Mouse (Mus musculus) ES-CJ7 (cell line): ENCODE measurements at regions not wholly inside any gene's neighbourhood (a gene's known extent, or its start where the extent isn't known, plus 50 kb on each side); places are given as distances from the start of the nearest gene placed in this dataset.
A peak's percentile ranks its signal among the peaks of the same experiment; 100 is the strongest.

Source experiments
- DNase-seq: peaks from one replicate; pipeline ENCODE4 v3.0.0; 2011; ENCODE audit warnings: low read depth, low spot score

DNA sequence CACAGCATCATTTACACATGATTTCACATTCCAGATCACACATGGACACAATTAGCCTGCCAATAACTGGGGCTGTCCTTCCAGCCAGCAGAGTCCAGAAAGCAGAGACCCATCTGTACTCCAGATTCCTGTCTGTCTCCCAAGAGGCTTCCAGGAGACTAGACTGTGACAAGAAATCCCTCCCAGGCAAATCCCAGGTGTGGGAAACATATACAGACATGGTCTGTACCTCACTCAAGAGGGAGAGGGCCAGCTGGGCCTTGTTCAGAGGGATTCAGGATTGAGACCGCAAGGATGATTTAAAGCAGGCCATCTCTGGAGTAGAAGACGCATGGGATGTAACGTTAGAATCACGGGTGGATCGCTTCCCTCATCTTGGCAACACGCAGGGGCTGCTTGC is 182.7 kb upstream of the Prr30 start:
- DNase-seq, result no peak

DNA sequence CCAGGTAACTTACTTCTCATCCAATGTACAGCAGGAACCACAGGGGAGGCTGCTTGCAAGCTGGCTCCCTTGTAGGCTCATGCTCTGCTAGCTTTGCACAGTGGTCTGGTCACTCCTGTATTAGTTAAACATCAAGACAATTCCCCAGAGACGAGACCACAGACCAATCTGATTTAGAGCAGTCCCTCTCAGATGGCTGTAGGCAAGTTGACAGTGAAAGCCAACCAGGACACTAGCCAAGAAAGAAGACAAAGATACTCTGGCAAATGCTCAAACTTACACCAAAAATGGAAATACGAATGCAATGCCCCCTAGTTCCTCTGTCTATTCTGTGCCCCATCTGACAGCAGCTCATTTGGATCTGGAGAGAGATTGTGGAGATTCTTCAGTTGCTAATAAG is 181.8 kb upstream of the Prr30 start:
- no peak for DNase-seq

DNA sequence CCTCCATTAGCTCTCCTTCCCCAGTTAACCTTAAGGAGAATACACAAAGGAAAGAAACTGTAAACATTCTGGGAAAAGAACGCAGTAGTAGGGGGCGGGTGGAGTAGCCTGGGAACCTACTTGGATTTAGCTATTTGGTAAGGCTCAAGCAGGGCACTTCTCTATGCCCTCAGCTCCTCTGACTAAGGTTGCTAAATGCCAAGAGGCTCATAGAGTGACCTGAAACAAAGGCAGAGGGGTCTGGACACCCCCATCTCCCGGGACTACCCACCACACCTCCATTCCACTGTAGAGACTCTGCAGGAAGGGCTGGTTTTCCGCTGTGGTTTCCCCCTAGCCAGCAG is 179.5 kb upstream of the Prr30 start:
- no peak for DNase-seq

DNA sequence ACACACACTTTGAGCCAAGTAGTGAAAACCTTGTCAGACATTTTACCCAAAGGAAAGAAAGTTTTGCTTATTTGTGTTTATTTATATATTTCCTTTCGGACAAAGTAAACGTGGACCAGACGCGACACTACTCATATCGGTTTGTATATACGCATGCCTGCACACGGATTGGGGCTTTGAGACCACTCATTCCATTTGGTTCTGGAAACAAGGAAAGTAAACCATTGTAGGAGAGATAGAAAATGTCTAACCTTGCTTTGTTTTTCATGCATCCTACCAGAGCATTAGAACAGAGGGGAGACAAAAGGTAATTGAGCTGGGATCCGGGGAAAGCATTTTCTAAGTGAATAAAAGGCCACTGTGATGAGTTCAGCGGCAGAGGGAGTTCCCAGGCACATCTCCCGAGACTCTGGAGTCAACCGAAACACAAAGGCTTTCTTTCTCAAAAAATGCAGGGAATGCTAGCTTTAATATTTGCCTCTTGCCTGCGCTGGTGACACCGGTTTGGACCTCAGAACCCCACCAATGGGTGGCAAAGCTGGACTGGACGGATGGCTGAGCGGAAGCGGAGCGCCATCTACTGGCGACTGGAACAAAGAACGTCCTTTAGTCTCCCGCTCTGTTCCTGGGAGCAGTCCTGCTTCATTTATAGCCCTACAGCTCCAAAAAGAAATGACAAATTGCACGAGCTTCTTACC is 179.0 kb upstream of the Prr30 start:
- peak; percentile 63 for DNase-seq

DNA sequence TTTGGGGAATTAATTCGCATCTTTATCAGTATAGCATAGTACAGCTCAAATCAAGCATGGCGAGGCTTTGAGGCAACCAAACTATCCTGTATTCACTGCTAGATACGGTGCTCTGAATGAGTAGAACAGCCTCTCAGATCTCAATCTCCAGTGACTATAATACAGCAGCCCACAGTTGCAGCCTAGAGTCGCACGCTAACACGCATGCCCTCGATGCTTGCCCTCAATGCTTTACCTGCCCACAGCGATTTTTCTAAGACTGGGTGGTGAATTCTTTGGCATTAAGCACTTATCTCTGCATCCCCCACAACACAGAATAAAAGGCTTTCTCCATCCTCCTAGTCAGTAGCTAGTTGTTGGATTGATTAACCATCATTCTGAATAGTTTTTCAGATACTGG is 178.4 kb upstream of the Prr30 start:
- DNase-seq, result no peak

DNA sequence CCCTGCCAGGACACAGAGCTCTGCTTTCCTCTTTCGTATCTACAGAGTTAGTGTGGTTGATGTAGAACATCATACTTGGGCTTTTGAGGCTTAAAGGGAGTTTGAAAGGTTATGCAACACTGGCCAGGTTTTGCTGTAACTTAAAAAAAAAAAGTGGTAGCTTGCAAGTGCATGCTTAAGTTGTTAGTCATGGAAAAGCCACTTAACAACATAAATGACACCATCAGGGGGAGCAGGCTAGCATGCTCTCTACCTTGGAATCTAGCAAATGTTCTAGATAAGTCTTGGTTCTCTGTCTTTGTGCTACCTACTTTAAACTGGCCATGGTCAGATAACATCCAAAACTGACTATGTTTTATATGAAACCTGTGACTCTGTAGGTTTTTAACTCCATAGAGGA is 176.6 kb upstream of the Prr30 start:
- DNase-seq, result no peak

DNA sequence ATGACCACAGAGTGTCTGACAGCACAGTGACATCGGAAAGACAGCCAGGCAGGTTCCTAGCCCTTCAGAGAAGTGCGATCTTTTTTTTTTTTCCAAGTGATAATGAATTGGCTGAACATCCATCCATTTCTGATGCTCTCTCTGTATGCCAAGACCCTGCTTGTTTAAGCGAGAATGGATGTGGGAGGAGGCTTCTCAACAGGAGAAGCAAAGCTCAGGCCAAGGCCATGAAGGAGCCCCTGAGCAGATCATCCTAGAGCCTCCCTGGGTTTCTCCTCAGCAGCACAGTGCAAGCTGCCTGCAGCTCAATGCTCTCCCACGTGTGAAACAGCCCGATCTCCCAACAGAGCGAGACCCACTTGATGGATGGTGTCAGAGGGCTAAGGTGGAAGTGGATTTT is 175.7 kb upstream of the Prr30 start:
- DNase-seq, result no peak

DNA sequence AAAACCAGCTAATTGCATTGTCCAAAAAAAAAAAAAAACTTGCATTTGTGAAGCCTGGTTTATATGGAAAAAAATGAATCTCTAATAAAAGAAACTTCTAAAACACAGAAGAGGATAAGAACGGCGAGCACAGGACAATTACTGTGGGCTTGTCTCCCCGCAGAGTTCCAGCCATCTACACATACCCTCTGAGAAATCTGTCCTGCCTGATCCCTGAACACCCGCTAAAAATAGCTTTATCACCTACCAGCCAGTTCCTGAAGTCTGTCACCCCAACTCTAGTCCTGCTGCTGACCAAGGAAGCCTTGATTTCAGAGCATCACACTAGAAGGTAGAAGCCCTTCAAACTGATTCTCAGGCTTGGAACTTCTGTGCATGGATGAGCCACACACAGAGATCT is 173.7 kb upstream of the Prr30 start:
- DNase-seq, result no peak

DNA sequence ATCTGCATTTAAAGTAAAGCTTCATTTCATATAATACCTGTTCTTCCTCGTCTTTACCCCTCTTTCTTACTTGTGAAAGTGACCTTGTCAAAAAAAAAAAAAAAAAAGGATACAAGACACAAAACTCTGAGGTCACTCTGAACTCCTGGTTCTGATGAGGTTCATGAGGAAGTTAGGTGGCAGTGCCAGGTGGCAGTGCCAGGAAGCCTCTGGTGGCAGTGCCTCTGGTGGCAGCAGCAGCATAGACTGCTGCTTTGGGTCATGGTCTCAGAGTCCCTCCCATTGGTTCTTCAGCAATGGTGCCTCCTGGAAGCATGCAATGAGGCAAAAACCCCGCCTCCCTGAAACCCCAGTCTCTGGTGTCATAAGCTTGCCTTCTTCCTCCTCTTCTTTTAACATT is 159.7 kb upstream of the Prr30 start:
- DNase-seq, result no peak

DNA sequence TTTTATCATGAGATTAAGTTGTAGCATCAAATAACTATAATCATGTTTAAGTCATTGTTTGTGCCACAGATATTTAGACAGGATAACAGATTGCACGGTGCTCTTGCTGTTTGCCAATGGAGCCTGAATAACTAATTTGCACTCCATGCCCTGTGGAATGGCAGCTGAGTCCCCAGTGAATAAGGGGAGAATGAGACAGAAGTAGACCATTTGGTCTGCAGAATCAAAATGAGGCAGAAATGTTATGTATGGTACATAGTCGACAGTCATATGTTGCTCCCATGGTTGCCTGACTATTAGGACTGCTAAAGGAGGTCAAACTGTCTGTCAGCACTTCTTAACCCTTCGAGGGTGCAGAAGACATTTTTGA is 152.9 kb upstream of the Prr30 start:
- DNase-seq, result no peak

DNA sequence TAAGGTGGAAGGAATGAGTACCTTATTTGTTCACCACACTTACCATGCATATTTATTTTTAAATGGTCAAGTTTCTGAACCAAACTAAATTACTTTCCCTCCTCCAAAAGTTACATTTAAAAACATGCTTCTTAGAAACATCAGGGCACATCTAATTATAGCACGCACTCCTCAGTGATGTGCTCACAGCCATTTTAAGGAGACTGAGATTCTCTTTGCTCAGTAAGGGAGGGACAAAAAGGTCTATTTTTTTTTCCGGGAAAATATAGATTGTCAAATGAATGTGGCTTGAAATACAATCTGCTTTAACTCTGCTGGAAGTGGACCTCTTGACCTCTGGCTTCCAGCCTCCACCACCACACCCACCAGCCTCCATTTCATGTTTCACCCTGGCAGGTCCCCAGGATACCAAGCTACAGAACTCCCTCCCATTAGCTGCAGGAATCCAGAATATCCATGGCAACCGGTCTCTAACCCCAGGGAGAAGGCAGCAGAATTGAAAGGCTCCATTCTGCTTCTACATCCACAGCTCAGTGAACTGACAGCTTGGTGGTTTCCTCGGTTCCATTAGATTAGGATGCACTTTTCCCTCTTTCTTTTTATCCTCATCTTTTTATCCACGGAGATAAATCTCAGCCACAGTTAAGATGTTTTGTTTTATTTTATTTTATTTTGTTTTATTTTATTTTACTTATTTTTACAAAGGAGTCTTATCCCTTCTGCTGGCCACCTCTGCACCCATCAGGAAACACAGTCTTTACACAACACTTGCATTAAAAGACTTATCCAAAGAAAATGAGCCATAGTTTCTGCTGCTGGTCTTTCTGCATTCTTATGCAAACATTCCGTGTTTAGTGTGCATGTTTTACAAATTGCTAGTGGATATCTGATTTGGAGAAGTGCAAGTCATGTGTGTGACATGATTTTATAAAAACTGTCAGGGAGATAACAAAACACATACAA is 152.2 kb upstream of the Prr30 start:
- no peak for DNase-seq

DNA sequence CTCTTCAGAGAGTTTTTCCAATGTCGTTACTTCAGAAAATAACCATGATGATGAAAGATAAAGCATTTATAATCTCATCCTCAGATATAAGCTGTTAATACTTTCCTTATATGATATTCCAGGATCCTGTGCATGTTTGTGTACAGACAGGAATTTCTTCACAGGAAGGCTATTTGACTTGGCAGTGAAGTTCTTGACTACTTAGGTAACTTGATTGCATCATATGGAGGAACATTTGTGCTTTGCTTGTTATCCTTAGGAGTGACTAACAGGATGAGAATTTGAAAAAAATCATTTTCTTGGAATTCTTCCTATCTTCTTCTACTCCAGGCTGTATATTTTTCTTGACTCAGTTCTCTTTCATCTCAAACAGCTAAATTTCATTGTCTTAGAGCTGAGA is 140.2 kb upstream of the Prr30 start:
- DNase-seq, result no peak

DNA sequence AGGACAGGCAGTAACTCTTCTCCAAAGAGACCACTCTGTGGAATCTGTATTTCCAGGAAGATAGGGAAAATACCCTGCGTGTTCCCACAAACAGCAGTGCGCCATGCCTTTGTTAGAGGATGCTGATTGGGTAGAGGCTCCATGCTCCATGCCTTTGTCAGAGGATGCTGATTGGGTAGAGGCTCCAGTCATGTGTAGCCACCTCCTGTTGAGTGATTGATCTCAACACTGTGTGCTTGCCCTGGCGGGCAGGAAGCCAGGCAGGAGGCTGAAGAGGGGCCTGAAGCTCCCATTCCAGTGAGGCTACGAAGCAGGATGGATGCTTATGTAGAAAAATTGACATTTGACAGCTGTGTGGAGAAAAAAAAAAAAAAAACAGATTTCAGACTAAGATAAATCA is 131.9 kb upstream of the Prr30 start:
- DNase-seq, result peak; percentile 28

DNA sequence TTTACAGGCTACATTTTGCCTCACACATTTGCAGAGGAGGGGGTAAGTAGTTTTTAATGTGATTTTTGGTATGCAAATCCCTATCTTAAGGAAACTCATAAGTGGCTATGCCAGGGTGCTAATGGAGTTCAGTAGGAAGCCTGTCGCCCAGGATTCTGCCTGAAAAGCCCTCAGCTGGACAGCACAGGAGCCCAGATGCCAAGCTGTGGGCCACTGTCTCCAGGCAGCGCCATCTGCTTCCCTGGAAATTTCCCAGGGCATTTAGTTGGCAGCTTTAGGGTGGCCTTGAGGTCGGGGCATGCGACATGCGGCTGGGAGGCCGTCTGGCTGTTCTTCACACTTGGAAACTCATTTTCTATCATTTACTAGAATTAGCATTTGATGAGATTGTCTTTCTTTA is 127.3 kb upstream of the Prr30 start:
- no peak for DNase-seq

DNA sequence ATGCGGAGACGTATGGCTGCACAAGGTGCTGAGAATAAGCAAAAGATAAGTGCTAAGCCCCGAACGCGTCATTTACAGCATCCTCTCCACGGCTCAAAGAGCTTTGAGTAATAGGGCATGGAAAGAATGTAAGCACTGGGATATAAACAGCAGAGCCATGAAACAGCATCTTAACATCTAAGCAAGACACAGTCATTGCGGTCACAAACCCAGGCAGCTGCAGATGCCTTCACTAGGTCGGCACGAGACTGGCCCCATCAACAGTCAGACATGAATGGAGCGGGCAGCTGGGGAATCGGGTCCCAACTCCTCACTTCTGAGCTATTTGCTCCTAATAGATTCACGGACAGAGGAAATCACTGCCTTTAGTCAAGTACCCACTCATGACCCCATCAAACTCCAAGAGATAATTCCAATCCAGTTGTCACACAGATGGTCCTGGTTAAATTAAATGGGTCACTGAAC is 126.4 kb upstream of the Prr30 start:
- no peak for DNase-seq

DNA sequence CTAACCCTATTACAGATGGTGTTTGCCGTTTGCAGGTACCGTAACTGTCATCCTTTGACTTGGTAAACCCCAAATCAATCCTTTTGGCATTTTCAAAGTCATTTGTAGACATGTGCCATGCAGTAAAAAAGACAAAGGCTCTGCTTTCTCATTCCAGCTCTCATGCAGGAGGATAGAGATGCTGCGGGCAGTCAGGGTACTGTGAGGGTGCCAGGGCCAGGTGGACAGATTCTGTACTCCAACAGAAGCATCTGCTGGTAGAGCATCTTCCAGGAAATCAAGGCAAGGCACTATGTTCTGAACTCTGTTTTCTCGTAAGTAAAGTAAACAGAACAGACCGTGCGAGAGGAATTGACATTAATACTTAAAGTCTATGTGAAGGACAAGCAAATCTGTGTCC is 123.2 kb upstream of the Prr30 start:
- DNase-seq, result no peak

DNA sequence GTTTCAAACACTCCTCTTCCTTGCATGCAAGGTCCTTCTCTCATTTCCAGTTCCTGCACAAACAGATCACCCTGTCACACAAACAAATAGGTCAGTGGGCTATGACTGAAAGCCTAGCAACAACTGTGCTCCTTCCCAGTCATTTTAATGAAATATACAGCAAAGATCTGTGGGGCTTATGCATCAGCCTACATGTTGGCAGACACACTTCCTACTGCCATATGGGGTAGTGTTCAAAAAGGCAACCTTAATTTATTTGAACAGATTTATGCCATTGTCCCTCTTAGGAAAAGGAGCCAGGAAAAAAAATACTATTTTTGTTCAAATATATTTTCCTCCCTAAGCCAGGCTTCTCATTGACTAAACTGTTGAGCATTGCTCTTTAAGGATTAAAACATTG is 107.8 kb upstream of the Prr30 start:
- DNase-seq, result no peak

DNA sequence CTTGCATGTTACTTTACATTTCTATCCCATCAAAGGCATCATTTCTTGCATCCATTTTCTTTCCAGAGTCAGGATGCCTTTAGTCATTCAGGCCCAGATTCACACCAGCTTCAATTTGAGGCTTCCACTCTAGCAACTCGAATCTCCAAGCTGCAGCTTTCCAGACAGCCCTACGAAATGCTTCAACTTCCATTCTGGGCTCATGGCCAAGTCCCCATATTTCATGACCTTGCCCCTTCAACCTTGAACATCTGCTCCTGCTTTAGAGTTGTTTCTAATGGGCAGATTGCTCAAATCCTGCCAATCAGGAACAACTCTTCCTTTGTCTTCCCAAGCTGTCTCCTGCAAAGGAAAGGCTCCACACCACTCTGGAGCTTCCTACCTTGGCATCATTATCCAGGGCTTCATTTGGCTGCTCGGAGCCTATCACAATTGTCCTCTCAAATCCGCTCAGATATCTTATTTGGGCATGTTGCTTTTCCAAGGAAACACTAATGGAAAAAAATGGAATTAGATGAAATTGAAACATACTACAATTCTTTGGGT is 104.4 kb upstream of the Prr30 start:
- DNase-seq, result no peak

DNA sequence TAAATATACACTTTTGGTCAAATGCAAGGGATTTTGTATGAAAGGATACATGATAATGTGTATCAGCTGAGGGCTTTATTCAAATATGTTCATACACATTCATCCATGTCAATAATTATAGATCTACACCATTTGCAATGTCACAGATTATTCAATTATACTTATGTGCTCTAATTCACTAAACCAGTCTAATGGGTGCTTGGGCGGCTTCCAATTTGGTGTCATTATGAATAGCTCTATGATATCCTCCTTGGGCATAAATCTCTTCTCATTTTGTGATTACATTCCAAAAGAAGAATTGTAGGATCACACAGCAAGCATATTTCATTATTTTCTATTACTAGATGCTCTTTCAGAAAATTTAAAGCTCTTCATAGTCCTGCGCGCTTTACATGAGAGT is 97.7 kb upstream of the Prr30 start:
- no peak for DNase-seq

DNA sequence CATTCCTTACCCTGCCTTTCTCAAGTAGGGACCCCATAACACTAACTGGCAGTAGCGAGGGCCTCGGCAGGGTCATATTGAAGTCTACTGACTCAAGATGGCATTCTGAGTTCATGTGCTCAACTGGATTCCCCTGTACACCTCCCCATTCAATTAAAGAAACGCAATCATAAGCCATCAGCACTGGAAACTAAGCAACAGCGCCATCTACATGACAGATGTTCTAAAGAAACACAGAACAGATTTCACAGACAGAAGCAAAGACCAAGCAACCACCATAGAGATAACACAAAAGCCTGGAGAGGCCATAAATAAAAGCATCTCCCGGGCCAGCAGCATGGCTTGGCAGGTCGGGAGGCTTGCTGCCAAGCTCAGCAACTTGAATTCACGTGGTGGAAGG is 94.6 kb upstream of the Prr30 start:
- DNase-seq, result peak; percentile 29

DNA sequence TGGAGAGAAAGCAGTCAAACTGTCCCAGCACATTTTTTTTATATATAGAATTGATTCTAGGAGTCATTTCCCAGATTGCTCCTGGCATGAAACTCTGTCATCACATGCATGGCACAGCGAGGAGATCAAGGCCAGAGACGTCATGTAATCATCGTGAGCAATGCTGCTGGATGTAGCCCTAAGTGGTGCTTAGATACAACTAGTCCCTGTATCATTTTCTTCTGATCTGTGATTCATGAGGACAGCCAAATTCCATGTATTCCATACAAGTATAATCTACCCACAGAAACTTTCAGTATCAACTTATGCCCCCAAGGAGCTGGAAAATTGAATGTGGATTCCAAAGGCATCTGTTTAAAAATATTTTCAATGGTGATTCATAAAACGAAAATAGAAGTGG is 87.6 kb upstream of the Prr30 start:
- no peak for DNase-seq

DNA sequence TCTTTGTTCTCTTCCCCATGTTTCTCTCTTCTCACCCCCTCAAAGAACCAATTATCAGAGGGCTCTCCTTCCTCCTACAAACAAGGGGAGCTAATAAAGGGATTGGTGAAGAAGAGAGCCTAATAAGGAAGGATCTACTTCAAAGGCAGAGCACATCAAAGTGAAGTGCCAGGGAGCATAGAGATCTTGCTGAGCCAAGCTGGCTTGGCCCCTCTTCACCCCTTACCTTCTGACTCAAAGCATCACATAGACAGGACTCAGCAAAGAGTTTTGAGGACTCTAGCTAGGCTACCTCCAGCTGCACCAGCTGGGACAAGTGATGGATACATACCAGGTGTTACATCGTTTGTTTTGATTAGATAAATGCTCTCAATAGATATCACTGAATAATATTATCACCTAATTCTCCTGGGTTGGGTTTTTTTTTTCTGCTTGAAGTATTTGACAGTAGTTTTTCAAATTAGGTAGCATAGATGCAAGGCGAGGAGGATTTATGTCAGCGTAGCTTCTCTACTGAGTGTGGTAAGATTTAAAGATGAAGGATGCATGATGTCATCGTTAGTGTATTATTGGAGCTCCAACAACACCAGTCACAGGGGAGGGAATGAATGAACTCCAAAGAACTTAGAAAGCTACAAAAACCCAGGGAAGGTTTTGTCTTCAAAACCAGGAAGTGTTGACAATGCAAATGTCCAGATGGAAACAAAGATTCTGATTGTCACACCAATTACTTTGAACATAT is 69.1 kb upstream of the Prr30 start:
- DNase-seq, result no peak
